Mouse (Mus musculus) spleen, postnatal 4 days (tissue): Measurements from ENCODE around the gene Atxn1.

Experiments
- DNase-seq, 2 experiments: peaks; one replicate each; pipeline ENCODE4 v3.0.0; 2022; ENCODE audit warnings: low spot score in 2 of 2

Atxn1 gene

GRCm38 (mm10) chr13:45629750-45630149 is 335.1 kb downstream of the Atxn1 start:
- no peak for DNase-seq

GRCm38 (mm10) chr13:45628341-45628740 is 336.5 kb downstream of the Atxn1 start:
- DNase-seq: no peak

GRCm38 (mm10) chr13:45627206-45627751 is 337.5 kb downstream of the Atxn1 start:
- DNase-seq: no peak

GRCm38 (mm10) chr13:45625740-45626139 is 339.1 kb downstream of the Atxn1 start:
- no peak for DNase-seq

- no peak for DNase-seq
Observed at GRCm38 (mm10) chr13:45623846-45624245, 341.0 kb downstream of the Atxn1 start.

GRCm38 (mm10) chr13:45622871-45623546 is 341.8 kb downstream of the Atxn1 start:
- DNase-seq: no peak

GRCm38 (mm10) chr13:45620687-45621086 is 344.1 kb downstream of the Atxn1 start:
- DNase-seq: no peak

- no peak for DNase-seq
Observed at GRCm38 (mm10) chr13:45620281-45620680, 344.5 kb downstream of the Atxn1 start.

GRCm38 (mm10) chr13:45617988-45618387 is 346.8 kb downstream of the Atxn1 start:
- DNase-seq: no peak

- DNase-seq: no peak
Observed at GRCm38 (mm10) chr13:45614762-45615161, 350.0 kb downstream of the Atxn1 start.

GRCm38 (mm10) chr13:45613346-45613745 is 351.5 kb downstream of the Atxn1 start:
- DNase-seq: peak in 1 of 2 experiments; percentile 16

- DNase-seq: no peak
Observed at GRCm38 (mm10) chr13:45611554-45611953, 353.3 kb downstream of the Atxn1 start.

GRCm38 (mm10) chr13:45609461-45609860 is 355.3 kb downstream of the Atxn1 start:
- DNase-seq: no peak

GRCm38 (mm10) chr13:45608593-45608992 is 356.2 kb downstream of the Atxn1 start:
- DNase-seq: no peak

- DNase-seq: no peak
Observed at GRCm38 (mm10) chr13:45607946-45608345, 356.9 kb downstream of the Atxn1 start.

GRCm38 (mm10) chr13:45603636-45604035 is 361.2 kb downstream of the Atxn1 start:
- DNase-seq: no peak

- no peak for DNase-seq
Observed at GRCm38 (mm10) chr13:45600443-45600842, 364.4 kb downstream of the Atxn1 start.

GRCm38 (mm10) chr13:45599831-45600230 is 365.0 kb downstream of the Atxn1 start:
- no peak for DNase-seq

- no peak for DNase-seq
Observed at GRCm38 (mm10) chr13:45595416-45595815, 369.4 kb downstream of the Atxn1 start.

- DNase-seq: no peak
Observed at GRCm38 (mm10) chr13:45593914-45594313, 370.9 kb downstream of the Atxn1 start.

GRCm38 (mm10) chr13:45590898-45591297 is 373.9 kb downstream of the Atxn1 start:
- DNase-seq: no peak

- no peak for DNase-seq
Observed at GRCm38 (mm10) chr13:45583061-45583460, 381.7 kb downstream of the Atxn1 start.

GRCm38 (mm10) chr13:45582294-45582693 is 382.5 kb downstream of the Atxn1 start:
- DNase-seq: no peak

GRCm38 (mm10) chr13:45579751-45580150 is 385.1 kb downstream of the Atxn1 start:
- no peak for DNase-seq
